Mouse (Mus musculus) ES-CJ7 (cell line): ENCODE measurements around the gene Hoxc13.
A peak's percentile ranks its signal among the peaks of the same experiment; 100 is the strongest.

Experiments used
- DNase-seq: peaks from one replicate; pipeline ENCODE4 v3.0.0; 2011; ENCODE audit warnings: low read depth, low spot score

Hoxc13 gene

GRCm38 (mm10) chr15:102936279-102936972 is 15.5 kb downstream of the Hoxc13 start, which contains the start of gene Hoxc12:
Hoxc12 (plus strand) TSS chr15:102936757.
- DNase-seq: peak; percentile 71

GRCm38 (mm10) chr15:102937036-102937666 is 16.2 kb downstream of the Hoxc13 start:
- peak; percentile 42 for DNase-seq

GRCm38 (mm10) chr15:102939256-102940155 is 18.6 kb downstream of the Hoxc13 start:
- DNase-seq: peak; percentile 73

DNA sequence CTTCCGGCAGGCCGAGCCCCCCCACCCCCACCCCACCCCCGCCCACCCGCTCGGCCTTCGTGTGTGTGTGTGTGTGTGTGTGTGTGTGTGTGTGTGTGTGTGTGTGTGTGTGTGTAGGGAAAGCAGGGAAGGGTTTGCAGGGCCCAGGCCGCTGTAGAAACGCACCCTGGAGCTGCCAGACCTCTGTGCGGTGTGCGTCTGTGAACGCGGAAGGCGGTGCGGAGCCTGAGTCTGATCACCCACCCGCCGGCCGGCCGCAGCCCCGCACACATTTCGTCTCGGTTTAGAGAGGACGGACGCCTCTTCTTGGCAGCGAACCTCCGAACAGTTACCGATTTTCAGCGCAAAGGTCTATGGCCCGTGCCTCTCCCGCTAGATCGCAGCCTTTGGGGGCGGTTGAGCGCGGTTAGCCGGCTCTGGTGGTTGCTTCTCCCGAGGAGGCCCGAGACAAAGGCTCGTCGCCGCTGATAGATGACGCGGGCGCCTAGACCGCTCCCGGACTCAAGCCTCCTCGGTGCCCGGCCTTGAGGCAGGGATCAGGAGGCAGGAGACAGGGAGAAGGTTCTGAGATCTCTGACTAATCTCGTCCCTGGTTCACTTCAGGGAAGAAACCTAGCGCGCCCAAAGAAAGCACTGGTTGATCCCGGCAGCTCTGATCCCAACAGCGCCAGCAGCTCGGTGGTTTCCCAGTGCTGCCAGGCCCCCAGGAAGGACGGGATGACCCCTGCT is 22.0 kb downstream of the Hoxc13 start:
- DNase-seq: peak; percentile 54

GRCm38 (mm10) chr15:102943468-102943813 is 22.5 kb downstream of the Hoxc13 start:
- DNase-seq: no peak

DNA sequence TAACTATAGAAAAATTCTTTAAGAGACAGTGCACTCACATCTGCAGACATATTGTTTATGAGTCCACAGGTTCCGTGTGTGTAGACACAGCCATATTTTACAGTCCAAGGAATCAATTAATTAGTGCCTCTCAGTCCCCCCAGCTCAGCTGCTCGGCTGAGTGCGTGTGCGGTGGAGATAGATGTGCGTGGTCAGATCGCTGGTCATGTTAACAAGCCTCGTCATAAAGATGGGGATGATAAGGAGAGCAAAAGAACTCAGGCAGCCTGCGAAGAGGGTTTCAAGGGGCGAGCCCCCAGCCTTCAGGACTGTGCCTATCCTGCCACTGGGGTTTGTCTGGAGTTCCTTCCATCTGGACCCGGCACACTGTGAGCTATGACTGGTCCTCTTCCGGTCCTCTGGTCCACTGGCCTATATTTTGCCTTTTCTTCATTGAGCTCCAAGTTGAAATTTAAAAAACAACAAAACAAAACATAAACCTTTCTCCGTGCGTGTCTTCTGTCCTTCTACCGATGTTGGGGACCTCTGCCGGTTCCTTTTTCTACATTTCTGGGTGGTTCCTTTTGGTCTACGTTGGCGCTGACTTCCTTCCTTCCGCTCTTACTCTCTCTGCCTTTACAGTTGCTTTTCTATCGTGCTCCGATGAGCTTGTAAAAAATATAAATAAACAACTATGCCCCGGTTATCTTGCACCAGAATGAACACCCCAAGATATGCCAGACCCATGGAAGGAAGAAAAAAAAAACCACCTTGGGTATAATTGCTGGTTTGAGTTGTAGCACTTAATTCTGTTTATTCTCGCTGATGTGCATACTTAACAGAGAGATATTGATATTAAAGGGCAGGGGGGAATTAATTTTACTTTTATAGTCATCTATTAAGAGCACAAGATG is 24.5 kb downstream of the Hoxc13 start:
- DNase-seq: no peak

GRCm38 (mm10) chr15:102947276-102947675 is 26.4 kb downstream of the Hoxc13 start:
- peak; percentile 72 for DNase-seq

- DNase-seq: no peak
These were observed 27.9 kb downstream of the Hoxc13 start for GRCm38 (mm10) chr15:102948842-102949241.

DNA sequence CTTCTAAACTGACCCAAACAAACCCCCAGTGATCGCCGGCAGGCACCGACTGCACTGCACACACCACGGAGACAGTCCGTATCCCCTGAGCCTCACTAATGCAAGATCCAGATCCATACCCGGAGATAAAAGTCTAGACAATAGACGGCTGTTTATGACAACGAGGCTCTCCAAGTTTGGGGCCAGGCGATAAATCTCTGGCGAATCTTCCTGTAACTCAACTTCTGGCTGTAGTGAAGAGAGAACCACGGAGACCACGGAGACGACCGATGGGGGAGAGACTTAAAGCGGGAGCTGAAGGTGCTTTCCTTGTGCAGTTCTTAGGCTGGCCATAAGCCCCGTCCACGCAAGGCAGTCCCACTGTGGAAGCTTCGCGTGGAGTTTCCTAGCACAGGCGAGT is 28.8 kb downstream of the Hoxc13 start:
- no peak for DNase-seq

GRCm38 (mm10) chr15:102950877-102951276 is 30.0 kb downstream of the Hoxc13 start:
- DNase-seq: no peak

GRCm38 (mm10) chr15:102953561-102953960 is 32.7 kb downstream of the Hoxc13 start:
- DNase-seq: no peak

- DNase-seq: peak; percentile 85
These were observed 33.5 kb downstream of the Hoxc13 start, which contains the start of gene Hoxc11 for GRCm38 (mm10) chr15:102954192-102955006. Hoxc11 (plus strand) TSS chr15:102954427.

DNA sequence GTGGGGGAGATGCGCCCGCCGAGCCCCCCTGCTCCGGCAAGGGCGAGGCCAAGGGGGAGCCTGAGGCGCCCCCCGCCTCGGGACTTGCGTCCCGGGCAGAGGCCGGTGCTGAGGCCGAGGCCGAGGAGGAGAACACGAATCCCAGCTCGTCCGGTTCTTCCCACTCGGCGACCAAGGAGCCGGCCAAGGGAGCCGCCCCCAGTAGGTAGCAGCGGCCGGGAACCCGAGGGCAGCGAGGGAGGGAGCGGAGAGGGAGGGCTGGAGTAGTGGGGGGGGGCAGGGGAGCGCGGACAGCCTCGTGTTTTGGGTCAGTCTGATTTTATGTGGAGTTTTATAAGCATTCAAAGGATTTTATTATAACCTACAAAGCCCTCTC is 34.1 kb downstream of the Hoxc13 start:
- DNase-seq: peak; percentile 76

DNA sequence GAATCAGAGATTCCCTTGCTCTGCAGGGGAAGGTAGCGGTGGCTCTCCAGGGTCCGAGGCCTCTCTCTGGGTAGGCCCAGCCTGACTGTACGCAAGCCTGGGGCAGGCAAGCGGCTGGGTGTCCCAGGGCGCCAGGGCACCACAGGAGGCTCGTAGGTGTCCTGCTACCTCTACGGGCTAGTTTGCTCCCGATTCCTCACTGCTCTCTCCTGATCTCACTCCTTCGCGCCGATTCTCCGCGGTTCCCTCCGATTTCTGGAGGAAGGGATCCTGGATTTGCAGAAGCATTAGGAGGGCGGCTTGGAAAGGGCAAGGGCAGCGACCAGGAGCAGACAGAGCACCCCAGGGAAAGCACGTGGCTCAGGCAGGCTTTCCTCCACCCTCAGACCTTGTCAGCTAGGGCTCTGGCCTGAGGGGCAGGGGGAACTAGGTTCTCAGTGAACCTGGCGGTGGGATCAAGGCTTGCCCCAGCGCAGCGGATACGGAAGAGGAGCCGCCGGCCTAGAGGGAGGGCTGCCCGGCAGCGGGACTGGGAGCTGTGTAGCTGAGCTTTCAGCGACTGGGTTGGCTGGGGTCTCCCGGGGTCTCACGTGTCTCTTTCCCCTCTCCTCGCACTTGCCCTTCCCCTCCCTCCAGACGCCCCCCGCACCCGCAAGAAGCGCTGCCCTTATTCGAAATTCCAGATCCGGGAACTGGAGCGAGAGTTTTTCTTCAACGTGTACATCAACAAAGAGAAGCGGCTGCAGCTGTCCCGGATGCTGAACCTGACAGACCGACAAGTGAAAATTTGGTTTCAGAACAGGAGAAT is 35.1 kb downstream of the Hoxc13 start:
- peak; percentile 86 for DNase-seq

DNA sequence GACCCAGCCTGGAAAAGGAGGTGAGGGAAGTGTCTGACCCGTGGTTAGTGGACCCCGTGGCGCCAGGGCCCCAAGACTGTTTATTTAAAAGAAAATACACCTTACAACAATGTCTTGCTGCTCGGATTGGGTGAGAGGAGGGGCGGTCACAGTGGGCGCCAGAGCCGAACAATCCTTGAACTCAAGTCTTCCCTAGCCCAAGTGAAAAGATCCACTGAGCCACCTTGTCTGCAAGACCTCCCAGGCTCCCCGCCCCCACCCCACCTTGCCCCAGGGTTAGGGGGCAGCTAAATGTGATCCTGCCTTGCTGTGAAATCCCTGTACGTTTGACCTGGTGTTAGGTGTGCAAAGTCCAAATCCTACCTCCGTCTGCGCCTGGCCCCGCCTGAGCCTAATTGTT is 36.0 kb downstream of the Hoxc13 start:
- DNase-seq: peak; percentile 75

GRCm38 (mm10) chr15:102959663-102960191 is 38.8 kb downstream of the Hoxc13 start:
- no peak for DNase-seq

DNA sequence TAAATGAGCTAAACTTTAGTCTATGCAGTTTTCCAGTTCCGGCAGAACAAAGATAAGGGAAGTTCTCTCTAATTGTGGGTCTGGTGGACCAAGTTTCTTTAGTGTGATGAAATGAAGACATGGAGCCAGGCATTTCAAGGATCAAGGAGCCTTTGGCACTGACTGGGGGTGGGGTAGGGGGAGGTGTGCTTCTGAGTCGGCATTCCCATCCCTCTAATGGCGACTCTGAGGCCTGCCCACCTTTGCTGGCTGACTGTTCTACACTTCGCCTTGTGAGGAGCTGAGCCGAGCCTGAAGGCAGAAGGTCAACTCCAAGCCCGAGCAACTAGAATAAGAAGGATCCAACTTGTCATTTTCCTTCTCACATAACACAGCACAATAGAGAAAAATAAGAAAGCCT is 40.8 kb downstream of the Hoxc13 start:
- DNase-seq: no peak

DNA sequence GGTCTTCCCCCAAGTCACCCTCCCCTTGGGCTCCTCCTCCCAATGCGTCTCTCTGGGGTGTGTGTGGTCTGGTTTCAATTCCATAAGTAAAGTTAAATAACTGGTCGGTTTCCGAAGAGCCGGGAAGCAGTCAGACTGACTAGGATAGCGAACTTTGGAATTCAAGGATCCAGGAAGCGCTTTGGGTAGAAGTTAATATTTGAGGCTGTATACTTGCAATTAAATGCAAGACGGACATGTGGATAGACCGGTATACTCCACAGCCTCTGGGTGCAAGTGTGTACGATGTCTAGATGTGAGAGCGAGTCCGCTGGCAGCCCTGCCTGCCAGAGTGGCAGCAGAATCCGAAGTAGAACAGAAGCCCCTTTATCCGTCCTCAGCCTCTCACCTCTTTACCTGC is 41.6 kb downstream of the Hoxc13 start:
- no peak for DNase-seq

GRCm38 (mm10) chr15:102963259-102963658 is 42.4 kb downstream of the Hoxc13 start:
- DNase-seq: no peak
